Mouse (Mus musculus) mesoderm, embryonic 11.5 days (tissue): ENCODE results near the gene St5.

Source experiments
- DNase-seq: peaks from one replicate; pipeline ENCODE4 v3.0.0-alpha.2; 2012; ENCODE audit warnings: low read depth, low spot score

Gene St5

GRCm38 (mm10) chr7:109566841-109567768, 136.3 kb downstream of the St5 start:
- DNase-seq = no peak

DNA sequence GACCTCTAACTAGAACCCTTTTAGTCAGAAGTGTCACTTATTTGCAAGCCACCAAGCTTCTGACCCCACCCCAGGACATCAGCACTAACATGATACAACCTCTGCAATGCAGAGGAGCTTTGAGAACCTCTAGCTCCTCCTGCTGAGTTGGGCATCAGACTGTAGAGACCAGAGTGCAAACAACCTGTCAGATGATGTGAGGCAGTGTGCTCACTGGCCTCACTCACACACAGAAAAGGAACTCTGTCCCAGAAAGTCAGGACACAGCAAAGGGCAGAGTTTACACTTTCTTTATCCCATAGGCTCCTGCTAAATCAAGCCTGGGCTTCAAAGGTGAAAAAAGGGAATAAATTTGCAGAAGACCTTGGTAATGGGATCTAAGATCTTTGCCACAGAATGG, 137.1 kb downstream of the St5 start:
- DNase-seq = no peak

DNA sequence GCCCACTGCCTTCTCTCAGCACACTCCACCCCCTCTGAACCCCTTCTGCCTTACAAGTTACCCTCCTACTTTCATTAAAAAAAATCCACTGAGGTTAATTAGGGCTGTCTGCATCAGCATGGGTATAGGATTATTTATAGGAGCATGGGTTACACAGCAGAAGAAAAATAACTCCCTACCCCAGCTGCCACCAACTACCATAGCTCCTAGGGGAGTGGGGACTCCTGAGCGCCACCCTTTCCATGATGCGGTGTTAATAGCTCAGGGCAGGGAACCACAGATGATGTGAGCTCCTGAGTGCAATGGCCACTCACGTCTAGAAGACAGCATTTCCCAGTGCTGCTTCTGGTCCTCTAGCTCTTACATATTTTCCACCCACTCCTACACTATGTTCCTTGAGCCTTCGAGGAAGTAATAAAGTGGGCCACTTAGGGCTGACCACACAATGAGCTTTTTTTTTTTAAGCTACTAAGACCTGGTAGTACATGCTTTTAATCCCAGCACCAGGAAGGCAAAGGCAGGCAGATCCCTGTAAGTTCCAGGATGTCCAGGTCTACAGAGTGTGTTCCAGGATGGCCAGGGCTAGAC, 139.5 kb downstream of the St5 start:
- no peak for DNase-seq

GRCm38 (mm10) chr7:109562676-109563075, 140.7 kb downstream of the St5 start:
- DNase-seq = no peak

GRCm38 (mm10) chr7:109562154-109562599, 141.2 kb downstream of the St5 start:
- no peak for DNase-seq

DNA sequence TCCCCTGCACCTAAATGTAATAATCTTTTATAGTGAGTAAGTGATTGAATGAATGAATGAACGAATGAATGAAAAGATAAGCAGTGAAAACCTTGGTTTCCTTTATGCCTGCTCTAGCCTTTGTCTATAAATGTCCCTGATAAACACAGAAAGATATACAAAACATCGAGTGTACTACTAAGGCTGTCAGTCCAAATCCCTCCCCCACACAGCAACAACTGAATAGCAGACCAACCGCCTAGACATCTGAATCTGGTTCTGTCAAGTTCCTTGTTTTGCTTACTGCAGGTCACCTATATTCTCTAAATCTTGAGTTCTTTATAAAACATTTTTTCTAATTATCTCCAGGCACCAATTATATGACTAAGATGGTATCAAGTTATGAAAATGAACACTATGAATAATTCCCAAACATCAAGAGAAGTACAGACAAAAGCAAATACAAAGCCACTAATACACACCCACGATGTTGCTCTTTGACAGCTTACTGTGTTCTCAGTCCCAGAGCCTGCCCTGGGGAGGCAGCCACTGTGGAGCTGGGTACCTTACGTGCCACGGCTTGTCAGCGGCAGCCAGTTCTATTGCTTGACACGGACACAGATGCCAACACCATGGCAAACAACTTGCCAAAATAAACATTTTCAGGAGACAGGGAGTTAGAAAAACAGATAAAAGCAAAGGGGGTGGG, 141.8 kb downstream of the St5 start:
- DNase-seq = no peak

DNA sequence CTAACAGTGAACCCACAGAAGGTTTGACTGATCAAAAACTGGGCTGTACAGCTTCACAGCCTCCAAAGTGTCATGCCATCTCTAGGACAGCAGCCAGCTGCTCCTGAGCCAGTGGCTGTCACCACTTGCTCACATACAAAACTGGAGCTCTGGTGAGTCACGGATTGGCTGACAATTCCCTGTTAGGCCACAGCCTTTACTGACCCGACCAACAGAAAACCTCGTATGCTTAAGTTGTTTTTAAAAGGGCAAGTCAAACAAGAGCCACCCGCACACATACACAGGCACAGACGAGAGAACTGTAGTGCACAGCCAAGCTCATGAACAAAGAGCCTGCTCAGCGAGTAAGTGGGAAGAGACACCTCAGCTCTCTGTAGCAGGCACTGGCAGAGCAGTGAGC, 143.9 kb downstream of the St5 start:
- no peak for DNase-seq

GRCm38 (mm10) chr7:109546726-109547125, 156.7 kb downstream of the St5 start:
- no peak for DNase-seq

- DNase-seq = no peak
Measured at GRCm38 (mm10) chr7:109546186-109546585, 157.2 kb downstream of the St5 start.

GRCm38 (mm10) chr7:109545255-109545993, 158.0 kb downstream of the St5 start:
- DNase-seq = no peak

- DNase-seq = no peak
Measured at GRCm38 (mm10) chr7:109544792-109545191, 158.6 kb downstream of the St5 start.

DNA sequence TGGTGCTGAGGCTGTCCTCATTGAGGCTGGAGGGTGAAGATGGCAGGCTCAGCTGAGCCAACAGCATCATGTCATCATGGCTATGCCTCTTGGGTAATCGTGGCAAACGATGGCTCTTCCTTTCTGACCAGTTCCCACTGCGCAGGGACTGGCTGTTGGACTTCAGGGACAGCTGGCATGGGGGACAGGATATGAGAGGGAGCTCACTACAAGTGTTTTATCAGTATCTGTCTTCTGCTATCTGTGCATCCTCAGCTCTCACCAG, 161.1 kb downstream of the St5 start:
- DNase-seq = no peak

DNA sequence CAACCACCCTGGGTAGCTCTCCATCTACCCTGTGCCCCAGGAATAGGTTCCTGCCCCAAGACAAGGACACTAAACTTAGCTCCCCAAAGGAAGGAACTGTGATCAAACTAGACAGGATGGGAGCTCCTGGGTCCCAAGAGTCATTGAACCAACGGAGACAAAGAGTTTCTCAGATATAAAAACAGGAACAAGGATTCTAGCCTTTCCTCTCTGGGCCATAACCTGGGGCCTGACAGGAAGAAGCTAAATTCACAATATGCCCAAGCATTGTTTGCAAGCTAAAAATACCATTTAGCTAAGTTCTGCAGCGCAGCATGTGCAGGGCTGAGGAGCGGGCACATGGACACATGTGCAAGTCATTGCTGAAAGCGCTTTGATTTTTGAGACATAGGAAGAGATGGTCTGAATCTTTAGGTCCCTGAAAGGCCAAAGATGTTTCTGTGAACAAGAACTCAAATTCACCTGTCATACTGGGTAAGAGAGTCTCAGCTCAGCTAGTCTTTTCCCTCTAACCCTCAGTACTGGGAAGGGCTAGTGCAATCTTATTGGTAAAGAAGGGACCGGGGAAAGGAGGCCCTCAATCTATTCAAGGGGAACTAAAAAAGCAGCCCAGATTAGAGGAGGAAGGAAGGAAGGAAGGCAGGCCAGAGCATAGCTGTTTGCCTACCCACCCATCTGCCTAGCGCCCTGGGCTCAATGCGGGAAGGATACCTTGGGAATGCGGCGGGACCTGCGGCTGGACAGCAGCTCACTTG, 161.6 kb downstream of the St5 start:
- DNase-seq = no peak

DNA sequence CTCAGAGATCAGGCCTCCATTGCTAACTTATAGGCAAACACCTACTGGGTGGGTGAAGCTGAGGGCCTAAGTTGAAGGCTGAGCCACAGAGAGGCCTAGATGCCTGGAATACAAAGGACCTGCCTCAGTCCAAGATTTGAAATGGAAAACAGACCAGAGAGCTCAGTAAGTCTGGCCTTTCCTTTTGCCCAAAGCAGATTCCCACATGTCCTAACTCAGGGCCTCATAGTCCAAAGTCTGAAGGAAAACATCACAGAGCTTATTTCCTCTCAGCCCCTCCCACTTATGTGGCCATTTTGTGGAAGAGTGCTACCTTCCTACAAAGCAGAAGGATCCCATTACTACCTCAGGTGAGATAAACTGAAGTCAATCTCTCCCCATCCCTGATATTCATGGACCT, 162.5 kb downstream of the St5 start:
- no peak for DNase-seq

- DNase-seq = no peak
Measured at GRCm38 (mm10) chr7:109536451-109536946, 166.9 kb downstream of the St5 start.

DNA sequence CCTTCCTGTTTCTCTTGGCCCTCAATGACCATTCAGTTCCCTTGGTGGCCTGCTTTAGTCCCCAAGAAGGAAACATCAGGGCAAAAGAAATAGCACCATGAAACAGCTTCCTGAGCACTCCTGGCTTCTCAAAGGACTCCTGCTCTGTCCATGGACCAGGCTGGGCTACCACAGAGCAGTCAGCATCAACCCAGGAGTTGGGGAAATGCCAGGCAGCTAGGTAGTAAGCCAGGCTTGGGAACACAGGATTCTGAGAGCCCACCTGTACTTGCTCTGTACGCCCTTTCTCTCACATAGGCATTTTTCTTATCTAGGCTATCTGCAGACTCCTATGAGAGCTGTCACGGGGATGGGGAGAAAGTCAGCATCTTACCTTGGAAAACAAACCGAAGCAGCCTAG, 168.5 kb downstream of the St5 start:
- DNase-seq = no peak

DNA sequence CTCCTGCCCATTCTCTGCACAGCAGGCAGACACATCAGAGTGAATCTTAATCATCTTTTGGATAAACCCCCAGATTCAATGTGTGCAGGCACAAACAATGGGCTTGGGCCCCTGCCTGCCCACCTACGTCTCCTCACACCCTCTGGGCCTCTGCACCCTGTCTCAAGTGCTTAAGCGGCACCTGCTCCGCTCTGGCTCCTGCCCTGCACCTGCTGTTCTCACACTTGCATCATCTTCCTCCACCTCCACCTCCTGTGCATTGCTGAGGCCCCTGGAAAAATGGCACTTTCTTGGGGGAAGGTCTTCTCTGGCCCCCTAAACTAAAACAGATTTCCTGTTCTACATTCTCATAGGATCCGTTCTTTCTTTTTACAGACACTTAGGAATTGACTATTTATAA, 169.5 kb downstream of the St5 start:
- DNase-seq = no peak

- DNase-seq = no peak
Measured at GRCm38 (mm10) chr7:109533129-109533528, 170.3 kb downstream of the St5 start.

DNA sequence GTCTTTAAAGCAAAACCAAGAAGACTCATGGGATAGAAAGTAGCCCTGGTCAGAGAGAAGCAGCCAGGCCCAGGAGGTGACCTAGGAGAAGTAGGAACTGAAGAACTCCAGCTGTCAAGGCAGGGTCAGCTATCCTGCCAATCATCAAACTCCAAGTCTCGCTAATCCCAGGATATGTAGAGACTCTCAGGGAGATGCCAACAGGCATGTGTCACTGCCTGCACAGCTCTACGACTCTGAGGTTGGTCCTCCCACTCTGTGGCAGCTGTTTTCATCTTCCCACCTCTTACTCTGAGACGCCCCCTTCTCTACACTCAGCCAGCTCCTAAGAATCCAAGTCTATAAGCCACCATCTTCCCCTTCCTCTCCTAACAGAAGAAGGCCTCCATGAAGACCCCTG, 170.7 kb downstream of the St5 start:
- no peak for DNase-seq

- no peak for DNase-seq
Measured at GRCm38 (mm10) chr7:109531501-109531900, 171.9 kb downstream of the St5 start.

GRCm38 (mm10) chr7:109529741-109530140, 173.7 kb downstream of the St5 start:
- no peak for DNase-seq
